Mouse (Mus musculus) left cerebral cortex, postnatal 10 days (tissue): ENCODE data around the gene Tbc1d1. TPM values are rescaled to one million over a fixed set of nuclear protein-coding genes. Genes with fewer than 3 reads are reported as not detected.
"Not testable (repeated sequence)": the region's sequence is repeated elsewhere in the genome, so short reads cannot be mapped to it uniquely, and the experiment has no call there.

Experiments used
- DNase-seq, 2 experiments: peaks; one replicate each; pipeline ENCODE4 v3.0.0; 2021 to 2022; ENCODE audit warnings: low spot score in 2 of 2, mixed read lengths in 1 of 2; ENCODE audit errors: extremely low spot score in 1 of 2
- intact Hi-C: fragments of 180-260 bp; cut with DNase I; formaldehyde crosslinking; loops from one replicate; pipeline ENCODE4 v1.15.1; 2025
- total RNA-seq, 2 experiments: library from RNA; stranded (reverse); gene quantifications; 2 replicates each; pipeline ENCODE4 v1.2.3; 2021

Tbc1d1 gene
- total RNA-seq, 2 experiments from 2014 or later = 14.0 to 15.4 TPM

DNA sequence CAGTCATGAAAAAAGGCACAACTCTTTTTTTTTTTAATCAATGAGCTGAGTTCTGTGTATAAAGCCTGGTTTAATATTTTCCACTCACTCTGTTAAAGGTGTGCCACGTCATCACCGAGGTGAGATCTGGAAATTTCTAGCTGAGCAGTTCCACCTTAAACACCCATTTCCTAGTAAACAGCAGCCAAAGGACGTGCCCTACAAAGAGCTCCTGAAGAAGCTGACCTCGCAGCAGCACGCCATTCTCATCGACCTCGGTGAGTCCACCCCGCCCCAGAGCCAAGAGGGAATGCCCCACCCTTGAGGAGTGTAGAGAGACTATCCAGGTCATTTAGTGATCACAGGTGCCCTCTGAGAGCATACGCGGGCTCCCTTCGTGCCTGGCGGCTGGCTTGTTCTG is 168.2 kb downstream of the Tbc1d1 start:
- intact Hi-C loops = no loop called here
- peak in 1 of 2 experiments; percentile 36 for DNase-seq

DNA sequence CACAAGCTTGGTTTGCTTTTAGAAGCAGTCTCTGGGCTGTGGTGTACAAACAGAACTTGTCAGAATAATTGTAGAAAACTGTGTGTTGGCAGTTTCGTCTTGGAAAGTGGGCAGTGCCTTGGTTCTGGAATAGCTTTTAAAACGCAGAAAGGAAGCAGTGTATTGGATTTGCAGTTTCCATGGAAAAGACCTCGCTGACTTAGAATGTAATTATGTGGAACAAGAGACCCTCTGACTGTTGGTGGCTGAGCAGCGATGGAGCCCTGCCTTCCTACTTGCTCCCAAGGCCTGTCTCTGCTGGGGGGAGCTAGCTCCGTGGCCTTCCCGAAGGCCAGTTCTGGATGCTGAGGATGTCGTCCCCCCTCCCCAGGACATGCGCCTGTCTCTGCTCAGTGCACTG is 168.8 kb downstream of the Tbc1d1 start:
- intact Hi-C loops = no loop called here
- DNase-seq = peak; percentile 38 to 44

DNA sequence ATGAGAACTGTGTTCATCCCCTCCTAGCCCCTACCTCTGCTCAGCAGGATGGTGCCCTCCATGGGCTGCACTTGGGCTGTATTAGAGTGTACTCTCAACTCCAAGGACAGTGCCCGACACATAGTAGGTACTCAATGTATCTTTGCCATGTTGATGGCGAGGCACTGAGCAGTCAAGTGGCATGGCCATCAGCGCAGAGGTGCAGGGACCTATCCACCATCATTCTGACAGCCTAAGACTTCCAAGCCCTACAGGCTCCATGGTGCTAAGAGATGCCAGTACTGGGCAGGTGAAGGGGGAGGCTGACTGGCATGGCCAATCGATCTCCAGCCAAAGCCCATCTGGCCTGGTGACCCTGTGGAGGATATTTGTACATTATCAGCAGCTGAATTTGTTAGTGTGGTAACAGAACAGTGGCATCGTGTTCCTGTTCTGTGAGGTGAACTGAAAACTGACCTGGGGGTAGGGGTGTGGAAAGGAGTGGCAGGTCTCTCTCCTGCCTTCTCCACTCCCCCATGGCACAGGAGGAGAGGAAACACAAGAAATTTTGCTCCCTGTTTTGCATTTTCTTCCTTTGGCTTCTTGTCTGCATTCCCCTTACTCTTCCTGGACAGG is 169.7 kb downstream of the Tbc1d1 start:
- intact Hi-C loops = no loop called here

DNA sequence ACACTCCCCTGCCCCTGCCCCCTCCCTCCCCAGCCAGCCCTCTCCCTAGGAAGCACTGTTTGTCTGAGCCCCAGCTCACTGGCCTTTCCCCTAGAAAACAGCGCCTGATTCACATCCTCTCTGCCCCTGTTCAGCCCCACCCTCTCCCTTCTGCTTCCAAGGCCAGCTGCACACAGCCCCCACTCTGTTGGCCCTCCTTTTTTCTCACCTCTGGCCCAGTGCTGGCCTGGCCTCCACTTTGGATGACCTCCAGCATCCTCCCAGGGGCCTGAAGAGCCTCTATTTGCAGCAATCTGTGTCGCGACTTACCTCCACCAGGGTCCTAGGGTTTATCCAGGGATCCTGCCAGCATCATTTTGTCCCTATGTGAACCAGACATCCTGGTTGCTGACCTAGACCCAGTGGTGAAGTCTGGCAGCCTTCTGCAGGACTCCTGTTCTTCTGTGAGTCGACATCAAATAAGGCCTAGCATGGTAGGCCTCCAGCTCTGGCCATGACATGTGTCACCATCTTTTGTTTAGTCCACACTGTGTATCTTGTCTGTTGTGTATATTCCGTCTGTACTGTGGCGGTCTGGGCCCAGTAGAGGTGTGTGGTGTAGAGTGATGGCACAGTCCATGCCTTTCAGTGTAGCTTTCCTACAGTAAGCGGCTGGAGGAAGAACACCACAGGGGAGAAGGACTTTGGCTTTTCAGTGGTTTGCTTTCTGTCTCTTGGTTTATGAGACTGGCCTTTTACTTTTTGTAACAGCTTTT is 170.5 kb downstream of the Tbc1d1 start:
- intact Hi-C loops = no loop called here

More for the DNA sequence above, 169.7 kb downstream of the Tbc1d1 start:
- DNase-seq = peak in 1 of 2 experiments; percentile 15

DNA sequence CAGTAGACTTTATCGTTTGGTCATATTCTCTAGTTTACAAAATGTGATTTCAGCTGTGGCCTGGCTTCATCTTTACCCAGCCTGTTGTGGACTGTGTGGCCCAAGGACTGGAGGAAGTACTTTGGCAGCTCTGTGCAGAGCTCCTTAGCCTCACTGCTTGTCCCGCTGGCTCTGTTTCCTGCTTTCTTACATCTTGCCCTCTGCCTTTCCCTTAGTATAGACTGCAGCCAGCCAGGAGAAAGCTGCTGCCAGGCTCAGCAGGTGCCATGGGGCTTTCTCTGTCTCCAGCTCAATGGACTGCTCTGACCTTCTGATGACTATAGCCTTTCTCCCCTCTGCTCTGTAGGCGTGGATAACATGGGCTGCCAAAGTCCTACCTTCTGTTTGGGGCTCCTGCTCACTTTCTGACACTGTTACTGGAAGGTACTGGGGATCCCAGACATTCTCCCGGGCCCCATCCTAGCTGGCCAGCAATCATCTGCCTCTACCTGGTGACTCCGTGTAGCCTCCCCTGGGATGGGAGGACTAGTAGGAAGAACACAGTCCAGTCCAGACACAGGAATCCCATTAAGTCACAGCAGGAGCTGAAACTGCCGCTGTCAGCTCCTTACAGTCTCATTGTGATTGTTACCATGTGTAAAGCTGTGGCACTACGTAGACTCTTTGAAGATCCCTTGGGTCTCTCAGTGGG is 171.3 kb downstream of the Tbc1d1 start:
- intact Hi-C loops = no loop called here

More for the DNA sequence above, 170.5 kb downstream of the Tbc1d1 start:
- DNase-seq = peak in 1 of 2 experiments; percentile 88

DNA sequence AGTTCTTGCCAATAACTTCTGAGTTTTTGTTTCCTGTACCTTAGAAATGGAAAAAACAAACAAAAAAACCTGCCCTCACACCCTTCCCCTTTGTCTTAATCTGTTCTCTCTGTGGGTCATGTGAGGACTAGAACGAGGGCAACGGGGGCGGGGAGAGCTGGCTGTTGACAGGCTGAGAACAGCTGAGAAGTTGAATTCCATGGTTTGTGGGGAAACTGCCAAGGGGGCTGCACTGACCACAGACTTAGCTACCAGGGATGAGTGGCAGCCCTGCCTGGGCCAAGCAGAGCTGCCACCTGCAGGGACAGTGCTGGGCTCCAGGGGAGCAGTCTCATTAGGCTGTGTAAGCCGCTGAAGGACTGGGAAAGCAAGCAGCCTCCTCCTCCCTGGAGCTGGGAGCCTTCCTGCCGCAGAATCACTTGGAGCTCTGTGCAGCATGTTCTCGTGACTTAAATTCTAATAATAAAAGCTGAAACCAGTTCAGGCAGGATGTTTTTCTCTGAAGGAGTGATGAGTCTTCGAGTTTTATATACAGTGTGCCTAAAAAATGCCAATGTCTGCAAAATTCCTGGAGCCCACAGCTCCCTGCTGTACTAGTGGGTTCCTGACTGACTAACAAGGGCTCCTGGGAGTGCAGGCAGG is 180.8 kb downstream of the Tbc1d1 start:
- intact Hi-C loops = no loop called here

More for the DNA sequence above, 171.3 kb downstream of the Tbc1d1 start:
- DNase-seq = peak in 1 of 2 experiments; percentile 53

DNA sequence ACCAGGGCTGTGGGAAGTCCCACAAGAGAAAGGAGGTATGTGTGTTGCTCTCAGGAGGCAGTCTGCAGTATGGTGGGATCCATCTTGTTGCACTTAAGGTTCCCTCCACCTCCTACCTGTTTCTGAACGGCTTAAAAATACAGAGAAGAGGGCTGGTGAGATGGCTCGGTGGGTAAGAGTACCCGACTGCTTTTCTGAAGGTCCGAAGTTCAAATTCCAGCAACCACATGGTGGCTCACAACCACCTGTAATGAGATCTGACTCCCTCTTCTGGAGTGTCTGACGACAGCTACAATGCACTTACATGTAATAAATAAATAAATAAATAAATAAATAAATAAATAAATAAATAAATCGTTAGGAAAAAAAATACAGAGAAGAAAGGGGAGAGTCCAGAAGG is 182.7 kb downstream of the Tbc1d1 start:
- intact Hi-C loops = not testable (repeated sequence)

More for the DNA sequence above, 180.8 kb downstream of the Tbc1d1 start:
- peak; percentile 79 to 89 for DNase-seq

DNA sequence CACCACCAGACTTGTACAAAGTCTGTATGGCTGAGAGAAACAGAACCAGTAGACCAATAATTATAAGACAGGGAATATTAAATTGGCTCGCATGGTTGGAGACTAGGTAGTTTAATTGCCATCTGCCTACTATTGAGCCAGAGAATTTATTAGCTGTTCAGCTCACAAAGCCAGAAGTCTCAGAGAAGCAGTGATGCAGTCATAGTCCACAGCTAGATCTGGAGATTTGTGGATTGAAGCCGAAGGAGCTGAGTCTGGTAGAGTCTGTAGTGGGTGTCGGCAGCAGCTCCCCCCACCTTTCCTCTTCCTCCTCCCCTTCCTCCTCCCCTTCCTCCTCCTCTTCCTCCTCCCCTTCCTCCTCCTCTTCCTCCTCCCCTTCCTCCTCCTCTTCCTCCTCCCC is 184.3 kb downstream of the Tbc1d1 start:
- intact Hi-C loops = no loop called here
- DNase-seq = no peak

More for the DNA sequence above, 182.7 kb downstream of the Tbc1d1 start:
- not testable (repeated sequence) for DNase-seq

DNA sequence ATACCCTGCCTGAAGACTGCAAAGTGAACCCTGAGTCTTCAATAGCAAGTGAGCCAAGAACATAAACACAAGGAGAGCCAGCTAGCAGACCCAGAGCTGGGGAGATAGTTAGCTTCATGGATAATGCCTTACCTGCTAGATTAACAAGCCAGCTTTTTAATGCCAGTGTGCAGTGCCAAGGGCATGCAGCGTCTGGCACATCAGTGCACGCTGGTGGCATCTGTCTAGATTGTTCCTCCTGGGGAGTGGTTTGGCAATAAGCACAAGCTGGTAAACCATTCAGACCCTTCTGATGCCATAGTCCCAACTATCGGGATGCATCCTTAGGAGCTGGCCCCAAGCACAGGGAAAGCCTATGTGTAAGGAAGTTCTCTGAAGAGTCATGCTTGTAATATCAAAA is 185.6 kb downstream of the Tbc1d1 start:
- intact Hi-C loops = no loop called here
- DNase-seq = no peak

DNA sequence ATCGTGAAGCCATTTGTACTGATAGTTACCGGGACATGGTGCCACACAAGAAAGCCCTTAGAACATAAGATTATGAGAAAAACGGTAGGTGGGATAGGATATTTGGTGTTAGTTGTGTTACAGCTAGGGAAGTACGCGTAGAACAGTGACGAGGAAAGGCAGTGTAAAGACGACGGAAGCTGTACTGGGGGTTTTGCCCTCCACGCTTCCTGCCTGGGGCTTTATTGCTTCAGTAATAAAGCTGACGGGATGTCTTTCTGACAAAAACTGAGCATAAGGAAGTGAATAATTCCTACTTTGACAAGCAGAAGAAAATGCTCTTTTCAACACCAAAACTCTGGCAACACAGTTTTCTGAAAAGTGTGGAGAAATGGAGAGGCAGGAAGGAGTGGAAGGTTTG is 186.0 kb downstream of the Tbc1d1 start:
- intact Hi-C loops = no loop called here
- no peak for DNase-seq

DNA sequence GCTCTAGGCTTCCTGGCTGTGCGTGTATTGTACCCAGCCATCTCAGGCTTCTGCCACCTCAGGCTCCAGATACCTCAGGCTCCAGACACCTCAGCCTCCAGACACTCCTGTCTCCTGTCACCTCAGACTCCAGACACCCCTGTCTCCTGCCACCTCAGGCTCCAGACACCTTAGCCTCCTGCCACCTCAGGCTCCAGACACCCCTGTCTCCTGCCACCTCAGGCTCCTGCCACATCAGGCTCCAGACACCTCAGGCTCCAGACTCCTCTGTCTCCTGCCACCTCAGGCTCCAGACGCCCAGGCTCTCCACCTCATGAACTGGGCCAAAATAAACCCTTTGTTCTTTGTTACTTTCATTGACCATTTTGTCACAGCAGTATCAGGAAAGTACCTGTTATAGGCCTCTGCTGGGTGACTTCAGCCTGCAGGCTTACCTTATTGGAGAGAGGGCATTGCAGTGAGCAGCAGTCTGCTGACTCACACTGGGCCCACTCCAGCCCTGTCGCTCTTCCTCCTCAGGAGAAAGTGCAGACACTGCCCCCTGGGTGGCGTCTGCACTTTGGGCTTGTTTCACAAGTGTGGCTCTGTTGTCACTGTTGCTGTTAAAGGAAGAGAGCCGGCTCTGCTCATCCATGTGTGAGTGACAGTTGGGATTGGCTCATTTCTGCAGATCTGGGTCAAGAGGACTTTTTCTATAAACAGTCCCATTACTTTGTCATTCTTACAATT is 188.0 kb downstream of the Tbc1d1 start:
- peak in 1 of 2 experiments; percentile 59 for DNase-seq
- intact Hi-C loops = no loop called here

DNA sequence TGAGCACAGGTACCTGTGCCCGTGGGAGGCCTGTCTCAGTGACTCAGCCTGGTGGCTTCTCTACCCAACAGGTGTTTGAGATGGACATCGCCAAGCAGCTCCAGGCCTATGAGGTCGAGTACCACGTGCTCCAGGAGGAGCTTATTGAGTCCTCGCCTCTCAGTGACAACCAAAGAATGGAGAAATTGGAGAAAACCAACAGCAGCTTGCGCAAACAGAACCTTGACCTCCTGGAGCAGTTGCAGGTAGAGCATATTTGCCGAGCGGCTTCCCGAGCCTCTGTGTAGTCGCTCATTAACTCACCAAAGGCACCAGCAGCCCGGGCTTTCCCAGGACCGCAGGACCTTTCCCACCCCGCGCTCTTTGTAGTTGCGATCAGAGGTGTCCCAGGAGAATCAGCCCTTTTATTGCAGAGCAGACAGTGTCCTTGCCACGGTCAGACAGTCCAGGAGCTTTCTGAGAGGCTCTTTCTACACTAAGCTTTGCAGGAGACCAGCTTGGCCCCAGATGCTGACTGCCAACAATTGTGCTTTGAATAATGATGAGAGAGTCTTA is 189.2 kb downstream of the Tbc1d1 start:
- intact Hi-C loops = no loop called here
- DNase-seq = no peak

DNA sequence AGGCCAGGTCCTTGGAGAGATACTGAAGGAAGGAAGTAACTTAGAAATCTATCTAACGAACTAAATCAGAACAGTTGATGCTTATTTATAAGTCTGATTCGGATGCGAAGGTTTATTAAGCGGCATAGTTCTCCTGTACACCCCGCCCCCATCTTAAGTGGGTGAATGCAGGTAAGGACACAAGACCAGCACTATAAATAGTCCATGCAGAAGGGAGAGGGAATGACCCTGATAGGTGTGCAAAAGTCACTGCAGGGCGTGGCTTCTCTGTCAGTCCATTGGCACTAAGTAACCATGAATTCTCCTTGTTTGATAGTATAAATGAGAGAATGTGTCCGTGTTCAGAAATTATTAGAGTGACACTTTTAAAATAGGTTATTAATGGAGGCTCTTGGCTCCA is 189.7 kb downstream of the Tbc1d1 start:
- DNase-seq = no peak
- intact Hi-C loops = no loop called here

DNA sequence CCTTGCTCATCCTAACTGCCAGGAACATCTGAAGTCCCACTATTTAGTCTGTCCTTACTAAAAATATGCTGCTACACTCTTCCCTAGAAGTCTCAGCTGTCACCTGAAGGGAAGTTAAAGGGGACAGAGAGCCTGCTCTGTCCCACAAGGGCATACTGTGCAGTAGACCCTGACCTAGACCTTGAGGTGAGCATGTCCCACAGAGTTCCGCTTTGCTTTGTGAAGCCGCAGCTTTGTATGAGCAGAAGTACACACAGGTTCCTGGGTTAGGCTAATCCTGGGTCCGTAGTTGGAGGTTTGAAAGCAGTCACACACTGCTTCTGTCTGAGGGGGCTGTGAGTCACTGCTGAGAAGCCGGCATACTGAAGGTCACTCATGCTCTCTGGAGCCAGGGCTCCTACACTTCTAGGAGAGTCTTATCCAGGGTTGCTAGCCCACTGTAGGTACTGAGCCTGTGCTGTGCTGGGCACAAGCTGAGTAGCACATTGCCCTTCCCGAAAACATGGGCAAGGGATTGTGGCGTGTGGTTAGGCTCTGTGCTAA is 190.3 kb downstream of the Tbc1d1 start:
- no peak for DNase-seq
- intact Hi-C loops = no loop called here

DNA sequence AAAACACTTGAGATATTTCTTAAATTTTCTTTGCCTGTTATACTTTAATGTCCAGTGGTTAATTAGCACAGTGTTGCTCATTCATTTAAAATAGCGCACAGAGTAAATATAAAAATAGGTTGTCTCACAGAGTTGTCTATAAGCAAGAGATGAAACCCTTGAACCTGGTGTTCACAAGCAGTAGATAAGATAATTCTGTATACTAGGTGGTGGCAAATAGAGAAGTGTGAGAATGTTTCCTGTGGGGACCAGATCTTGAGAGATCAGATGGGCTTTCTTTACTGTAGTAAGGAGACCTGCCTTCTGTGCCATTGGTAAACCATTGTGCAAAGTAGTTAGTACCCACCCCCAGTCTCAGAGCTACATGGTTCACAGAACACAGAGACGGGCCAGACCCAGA is 192.1 kb downstream of the Tbc1d1 start:
- DNase-seq = no peak
- intact Hi-C loops = no loop called here

DNA sequence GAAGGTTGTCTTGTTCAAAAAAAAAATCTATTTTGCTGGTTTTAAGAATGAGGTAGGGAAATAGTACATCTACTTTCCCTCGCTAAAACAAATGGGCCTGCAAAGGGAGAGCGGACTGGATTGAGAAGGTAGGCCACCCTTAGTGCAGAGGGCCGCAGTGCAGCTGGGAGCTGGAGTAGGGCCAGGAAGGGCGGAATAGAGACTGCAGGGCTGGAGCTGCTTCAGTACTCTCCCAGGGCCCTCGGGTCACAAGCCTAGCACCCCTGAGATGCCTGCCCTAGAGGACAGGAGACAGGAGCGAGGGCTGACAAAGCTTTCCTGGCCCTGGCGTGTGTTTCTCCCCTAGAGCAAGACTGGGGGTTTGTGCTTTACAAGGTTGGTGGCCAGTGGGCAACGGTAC is 192.7 kb downstream of the Tbc1d1 start:
- intact Hi-C loops = no loop called here
- DNase-seq = peak in 1 of 2 experiments; percentile 65

DNA sequence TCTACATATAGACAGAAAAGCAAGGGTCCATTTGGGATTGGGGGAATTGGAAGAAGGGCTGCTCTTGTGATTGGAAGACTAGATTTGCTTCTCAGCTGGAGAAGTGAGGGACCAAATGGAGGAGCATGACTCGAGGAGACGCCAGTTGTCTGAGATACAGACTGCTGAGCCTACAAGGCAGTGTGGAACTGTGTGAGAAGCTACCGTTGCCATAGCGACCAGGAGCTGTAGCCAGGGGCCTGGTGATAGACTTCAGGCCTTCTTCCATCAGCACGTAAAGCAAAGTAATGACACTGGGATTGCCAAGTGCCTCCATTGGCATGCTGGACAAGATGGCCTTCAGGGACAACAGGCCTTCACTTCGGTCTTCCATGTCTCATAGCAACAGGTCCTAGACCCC is 195.9 kb downstream of the Tbc1d1 start:
- DNase-seq = peak in 1 of 2 experiments; percentile 43
- intact Hi-C loops = no loop called here
